Mouse (Mus musculus): ENCODE measurements around the gene Ppp1r12a.
"Not testable (repeated sequence)": the region's sequence is repeated elsewhere in the genome, so short reads cannot be mapped to it uniquely, and the experiment has no call there.

Gene Ppp1r12a

DNA sequence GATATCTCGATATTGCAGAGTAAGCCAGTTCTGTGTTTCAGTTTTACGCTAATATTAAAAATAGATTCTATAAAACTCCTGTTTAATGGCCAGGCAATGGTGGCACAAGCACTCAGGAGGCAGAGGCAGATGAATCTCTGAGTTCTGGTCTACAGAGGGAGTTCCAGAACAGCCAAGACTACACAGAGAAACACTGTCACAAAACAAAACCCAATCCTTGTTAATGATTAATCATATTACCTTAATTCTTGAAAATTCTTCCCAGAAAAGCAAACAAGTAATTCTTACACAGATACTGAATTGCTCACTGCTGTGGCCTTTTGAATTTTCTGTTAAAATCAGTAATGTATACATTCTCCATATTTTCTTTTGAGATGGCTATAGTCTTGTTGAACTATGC, 37.0 kb downstream of the Ppp1r12a start:
- DNase-seq (ENCODE audit: low spot score), result no peak

DNA sequence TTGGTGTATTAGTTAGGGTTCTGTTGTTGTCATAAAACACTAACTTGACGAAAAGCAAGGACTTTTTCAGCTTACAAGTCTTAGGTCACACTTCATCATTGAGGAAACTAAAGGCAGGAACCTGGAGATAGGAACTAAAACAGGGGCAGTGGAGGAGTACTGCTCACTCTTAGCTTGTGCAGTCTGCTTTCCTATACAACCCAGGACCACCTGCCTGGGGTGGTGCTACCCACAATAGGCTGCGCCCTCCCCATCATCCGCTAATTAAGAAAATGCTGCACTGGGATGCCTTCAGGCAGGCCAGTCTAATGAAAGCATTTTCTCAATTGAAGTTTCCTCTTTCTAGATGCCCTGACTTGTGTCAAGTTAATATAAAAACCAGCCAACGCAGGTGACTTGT, 40.1 kb downstream of the Ppp1r12a start:
- DNase-seq (ENCODE audit: low spot score), result no peak

- DNase-seq (ENCODE audit: low spot score), result no peak
Measured at GRCm38 (mm10) chr10:108203440-108203839, 41.4 kb downstream of the Ppp1r12a start.

DNA sequence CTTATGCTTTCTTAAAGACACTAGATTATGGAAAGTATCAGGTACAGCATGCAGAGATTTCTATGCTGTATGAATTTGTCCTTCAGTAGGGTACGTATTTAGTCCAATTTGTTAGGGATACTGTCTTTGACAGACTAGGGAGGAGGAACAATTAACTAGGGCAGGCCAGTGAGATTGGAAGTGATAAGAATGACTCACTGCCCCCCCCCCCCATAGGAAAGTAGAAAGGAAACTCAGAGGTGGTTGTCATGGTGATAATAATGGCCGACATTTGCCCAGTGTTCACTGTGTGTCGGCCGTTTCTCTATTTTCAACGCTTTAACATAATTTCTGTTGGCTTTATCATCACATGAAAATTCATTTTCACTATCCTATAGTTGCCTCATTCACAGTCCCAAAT, 47.4 kb downstream of the Ppp1r12a start:
- DNase-seq (ENCODE audit: low spot score), result no peak

- DNase-seq (ENCODE audit: low spot score), result no peak
Measured at GRCm38 (mm10) chr10:108224413-108224812, 62.4 kb downstream of the Ppp1r12a start.

DNA sequence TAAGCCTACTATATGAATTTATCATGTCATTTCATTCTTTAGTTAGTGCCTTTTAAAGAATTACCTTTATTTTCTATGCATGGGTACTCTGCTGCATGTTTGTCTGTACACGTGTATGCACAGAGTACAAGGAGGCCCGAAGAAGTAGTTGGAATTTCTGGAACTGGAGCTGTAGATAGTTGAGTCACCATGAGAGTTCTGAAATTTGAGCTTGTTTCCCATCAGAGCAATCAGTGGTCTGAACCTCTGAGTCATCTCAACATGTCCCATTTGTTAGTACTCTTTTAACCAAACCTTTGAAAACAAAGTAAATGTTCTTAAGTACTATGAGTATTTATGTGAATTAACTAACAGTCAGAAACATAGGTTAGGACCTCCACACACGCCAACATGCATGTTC, 75.1 kb downstream of the Ppp1r12a start:
- no peak for DNase-seq (ENCODE audit: low spot score)

- DNase-seq (ENCODE audit: low spot score), result no peak
Measured at GRCm38 (mm10) chr10:108239061-108239460, 77.1 kb downstream of the Ppp1r12a start.

- DNase-seq (ENCODE audit: low spot score), result no peak
Measured at GRCm38 (mm10) chr10:108250710-108251109, 88.7 kb downstream of the Ppp1r12a start.

- DNase-seq (ENCODE audit: low spot score), result no peak
Measured at GRCm38 (mm10) chr10:108251181-108251580, 89.2 kb downstream of the Ppp1r12a start.

GRCm38 (mm10) chr10:108255812-108256376, 93.9 kb downstream of the Ppp1r12a start:
- DNase-seq (ENCODE audit: low spot score), result no peak

DNA sequence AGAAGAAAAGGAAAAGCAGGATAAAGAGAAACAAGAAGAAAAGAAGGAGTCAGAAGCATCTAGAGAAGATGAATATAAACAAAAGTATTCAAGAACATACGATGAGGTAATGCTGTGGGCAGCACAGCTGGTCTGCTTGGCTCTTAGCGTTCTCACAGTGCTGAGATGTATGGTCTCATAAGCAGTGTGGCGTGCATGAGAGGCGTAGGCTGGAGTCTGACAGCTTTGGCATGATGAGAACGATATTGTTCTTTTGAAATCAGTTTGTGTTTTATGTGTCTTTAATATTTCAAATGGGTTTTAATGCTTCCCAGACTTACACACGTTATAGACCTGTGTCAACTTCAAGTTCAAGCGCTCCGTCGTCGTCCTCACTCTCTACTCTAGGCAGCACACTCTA, 98.9 kb downstream of the Ppp1r12a start:
- DNase-seq (ENCODE audit: low spot score), result no peak

DNA sequence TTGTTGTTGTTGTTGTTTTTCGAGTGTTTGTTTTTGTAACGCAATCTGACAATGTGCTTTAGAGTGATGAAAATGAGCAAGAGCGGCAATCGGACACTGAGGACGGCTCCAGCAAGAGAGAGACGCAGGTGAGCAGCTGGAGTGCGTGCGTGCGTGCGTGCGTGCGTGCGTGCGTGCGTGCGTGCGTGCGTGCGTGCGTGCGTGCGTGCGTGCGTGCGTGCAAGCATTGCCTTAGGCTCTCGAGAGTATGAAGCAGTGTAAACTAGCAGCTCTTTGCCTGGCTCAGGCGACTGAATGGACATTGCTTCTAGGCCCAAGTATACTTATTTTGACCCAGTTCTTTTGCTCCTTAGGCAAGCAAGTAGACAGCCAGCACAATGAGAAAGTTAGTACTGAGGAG, 102.6 kb downstream of the Ppp1r12a start:
- DNase-seq (ENCODE audit: low spot score), result no peak

DNA sequence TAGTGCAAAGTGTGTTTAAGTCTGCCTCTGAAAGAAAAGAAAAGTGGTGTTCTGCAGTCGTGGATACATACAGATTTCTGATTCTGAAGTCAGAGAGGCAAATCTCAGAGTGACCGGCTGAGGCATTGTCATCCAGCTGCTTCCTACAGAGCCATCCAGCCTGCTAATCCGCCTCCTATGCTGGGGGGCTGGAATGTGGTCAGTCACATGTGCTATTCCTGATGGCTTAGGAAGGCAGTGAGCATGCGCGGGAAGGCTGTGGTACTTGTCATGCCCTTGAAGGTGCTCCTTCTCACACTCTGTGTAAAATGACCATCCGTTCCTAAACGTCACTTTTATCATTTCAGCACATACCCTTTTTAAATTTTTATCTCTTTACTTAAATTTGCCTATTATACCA, 109.2 kb downstream of the Ppp1r12a start:
- no peak for DNase-seq (ENCODE audit: low spot score)

DNA sequence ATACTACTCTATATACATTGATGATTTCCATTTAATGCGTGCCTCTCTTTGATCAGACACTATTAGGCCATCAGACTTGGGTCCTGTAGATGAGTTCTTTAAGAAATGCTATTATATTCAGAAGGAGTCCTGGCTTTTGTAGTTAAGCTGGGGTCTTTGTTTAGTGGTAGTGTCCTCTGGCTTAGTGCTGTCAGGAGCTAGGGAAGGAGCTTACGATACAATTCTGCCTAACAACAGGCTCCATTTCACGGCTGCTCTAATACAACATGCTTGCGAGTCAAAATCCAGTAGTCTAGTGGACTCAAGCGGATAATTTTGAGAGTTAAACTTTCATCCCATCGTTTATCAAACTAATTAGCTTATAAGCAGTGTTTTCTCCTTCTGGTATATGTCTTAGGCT, 114.7 kb downstream of the Ppp1r12a start:
- DNase-seq (ENCODE audit: low spot score), result no peak

DNA sequence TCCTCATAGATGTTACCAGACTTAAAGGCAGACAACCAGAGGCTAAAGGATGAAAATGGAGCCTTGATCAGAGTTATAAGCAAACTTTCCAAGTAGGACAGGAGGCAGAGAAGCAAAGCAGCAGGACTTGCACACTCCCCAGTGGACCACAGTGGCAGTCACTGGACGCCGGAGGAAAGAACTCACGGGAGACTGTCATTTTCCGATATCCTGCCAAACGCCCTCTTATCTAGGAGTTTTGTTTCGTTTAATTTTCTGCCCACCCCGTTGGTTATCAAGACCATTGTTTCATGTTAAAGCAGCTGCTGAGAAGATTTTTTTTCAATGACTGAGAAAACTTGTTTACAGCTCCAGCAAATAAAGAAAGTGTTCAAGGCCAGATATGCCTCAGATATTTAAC, 115.2 kb downstream of the Ppp1r12a start:
- DNase-seq (ENCODE audit: low spot score), result no peak

DNA sequence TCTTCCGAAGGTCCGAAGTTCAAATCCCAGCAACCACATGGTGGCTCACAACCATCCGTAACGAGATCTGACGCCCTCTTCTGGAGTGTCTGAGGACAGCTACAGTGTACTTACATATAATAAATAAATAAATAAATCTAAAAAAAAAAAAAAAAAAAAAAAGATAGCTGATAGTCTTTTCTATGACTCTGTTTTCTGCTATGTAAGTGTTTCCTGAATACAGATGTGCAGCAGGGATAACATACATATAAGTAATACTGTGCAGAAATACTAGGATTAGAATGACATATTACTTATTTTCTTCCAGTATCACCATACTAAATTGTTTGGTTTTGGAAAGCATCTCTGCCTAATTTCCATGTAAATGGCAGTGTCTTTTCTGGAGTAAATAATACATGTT, 119.1 kb downstream of the Ppp1r12a start:
- DNase-seq (ENCODE audit: low spot score), result not testable (repeated sequence)

DNA sequence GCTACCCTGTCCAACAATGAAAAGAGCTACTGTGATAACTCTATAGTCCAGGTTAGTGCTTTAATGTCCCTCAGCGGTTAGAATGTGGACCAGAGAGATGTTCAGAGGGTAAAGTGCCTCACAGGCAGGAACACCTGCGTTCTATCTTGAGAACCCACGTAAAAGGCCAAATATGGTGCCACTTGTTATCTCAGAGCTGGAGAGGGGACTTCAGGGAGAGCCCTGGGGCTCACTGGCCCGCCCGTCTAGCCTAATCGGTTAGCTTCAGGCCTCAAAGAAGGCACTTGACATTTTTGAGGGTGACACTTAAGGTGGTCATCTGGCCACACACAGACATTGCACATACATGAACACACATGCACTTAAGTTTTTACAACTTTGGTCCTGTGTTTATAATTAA, 120.4 kb downstream of the Ppp1r12a start:
- DNase-seq (ENCODE audit: low spot score), result no peak

DNA sequence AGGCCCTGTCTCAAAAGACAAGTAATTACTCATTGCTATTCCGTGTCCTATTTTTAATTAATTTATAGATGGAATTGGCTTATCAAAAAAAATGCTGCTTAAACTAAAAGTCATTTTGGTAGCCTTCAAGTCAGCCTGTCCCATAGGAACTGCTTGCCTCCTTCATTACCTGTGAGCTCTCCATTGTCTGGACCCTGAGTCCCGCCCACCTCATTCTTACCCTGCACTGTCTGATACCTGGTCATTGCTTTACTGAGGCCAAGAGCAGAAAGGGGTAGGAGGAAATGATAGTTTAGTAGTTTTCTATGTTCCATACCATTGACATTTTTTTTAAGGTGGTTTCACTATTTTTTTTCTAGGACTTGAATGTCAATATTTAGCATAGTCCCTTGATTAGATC, 121.4 kb downstream of the Ppp1r12a start:
- DNase-seq (ENCODE audit: low spot score), result no peak

- DNase-seq (ENCODE audit: low spot score), result no peak
Measured at GRCm38 (mm10) chr10:108283837-108284236, 121.8 kb downstream of the Ppp1r12a start.

DNA sequence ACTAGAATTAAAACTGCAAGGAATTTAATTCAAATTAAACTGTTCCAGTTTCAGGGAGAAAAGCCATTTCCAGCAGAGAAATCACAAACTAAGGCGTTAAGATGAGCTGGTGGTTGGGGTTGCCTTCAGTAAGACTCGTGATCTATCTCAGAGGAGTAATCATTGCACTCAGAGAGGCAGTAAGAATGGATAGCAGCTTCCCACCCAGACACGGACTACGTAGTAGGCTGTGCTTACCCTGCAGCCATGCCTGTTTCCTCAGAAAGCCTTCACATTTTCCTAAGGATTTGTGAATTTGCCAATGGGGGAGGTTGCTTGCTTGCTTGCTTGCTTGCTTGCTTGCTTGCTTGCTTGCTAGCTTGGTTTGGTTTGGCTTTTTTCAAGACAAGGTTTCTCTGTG, 122.5 kb downstream of the Ppp1r12a start:
- DNase-seq (ENCODE audit: low spot score), result no peak

- no peak for DNase-seq (ENCODE audit: low spot score)
Measured at GRCm38 (mm10) chr10:108284977-108285376, 123.0 kb downstream of the Ppp1r12a start.

- no peak for DNase-seq (ENCODE audit: low spot score)
Measured at GRCm38 (mm10) chr10:108286658-108287437, 124.9 kb downstream of the Ppp1r12a start.

GRCm38 (mm10) chr10:108287438-108287801, 125.4 kb downstream of the Ppp1r12a start:
- no peak for DNase-seq (ENCODE audit: low spot score)

DNA sequence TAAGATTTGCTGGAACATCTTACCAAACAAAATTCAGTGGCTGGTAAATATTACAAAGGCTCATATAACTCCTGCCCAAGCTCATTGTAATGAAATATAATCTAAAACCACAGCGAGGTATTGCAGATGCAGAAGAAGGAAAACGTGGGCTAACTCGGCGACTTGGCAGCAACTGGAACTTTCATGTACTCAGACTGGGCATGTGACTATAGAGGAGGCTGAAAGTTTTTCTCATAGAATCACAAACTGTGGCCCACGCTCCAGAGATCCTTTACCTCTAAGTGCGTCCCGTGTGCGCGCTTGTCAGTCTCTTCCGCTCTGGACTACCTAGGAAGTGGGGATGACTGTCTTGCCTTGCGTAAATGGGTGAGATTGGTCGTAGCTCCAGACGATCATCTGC, 128.1 kb downstream of the Ppp1r12a start:
- DNase-seq (ENCODE audit: low spot score), result no peak
